Mouse (Mus musculus): ENCODE measurements at regions not wholly inside any gene's neighbourhood (a gene's known extent, or its start where the extent isn't known, plus 50 kb on each side); places are given as distances from the start of the nearest gene placed in this dataset. TPM values are rescaled to one million over a fixed set of nuclear protein-coding genes. Genes with fewer than 3 reads are reported as not detected.

DNA sequence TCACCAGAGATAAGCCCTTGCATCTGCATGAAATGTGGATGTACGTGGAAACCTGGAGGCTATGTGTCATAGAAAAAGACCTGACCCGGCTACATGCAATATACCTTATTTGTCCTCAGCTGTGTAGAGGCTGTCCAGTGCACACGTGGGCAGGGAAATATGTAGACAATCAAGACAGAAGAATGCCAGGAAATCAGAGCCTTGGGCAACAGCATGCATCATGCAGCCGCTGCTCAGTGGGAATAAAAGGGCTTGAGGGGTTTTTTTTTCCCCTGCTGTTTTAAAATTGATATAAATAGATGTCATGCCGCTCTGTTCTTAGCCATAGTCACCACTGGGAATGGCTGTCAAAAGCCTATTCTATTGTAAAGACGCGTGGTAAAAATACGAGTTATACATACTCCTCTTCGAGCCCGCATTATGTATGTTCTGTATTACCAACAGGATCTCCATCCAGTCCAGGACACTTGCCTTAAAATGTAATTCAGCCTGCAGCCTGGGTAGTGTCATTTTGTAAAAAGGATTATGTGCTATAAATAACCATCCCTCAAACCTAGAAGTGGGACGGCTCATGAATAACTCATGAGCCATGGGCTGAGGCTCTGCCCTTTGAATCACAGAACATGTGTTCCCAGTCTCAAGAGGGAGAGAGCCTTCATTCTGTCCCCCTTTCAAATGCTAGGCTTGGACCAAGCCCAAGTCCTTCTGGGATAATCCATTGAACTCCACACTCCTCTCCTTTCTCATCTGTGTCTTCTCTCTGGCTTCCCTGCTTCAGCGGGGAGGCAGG, 74.4 kb upstream of the Pitrm1 start:
- Histone ChIP-seq H3K9me3 (replicated peaks; ENCODE audit: control insufficient read depth, low read length) (no peaks in the 10 kb centered on the region), H3K9ac (ENCODE audit: low read length) (no peak overlapping the region), H3K4me2 (ENCODE audit: low read length) (no peak overlapping the region; the same call in 1 of the 2 replicates), H3K27ac (ENCODE audit: low read depth, low read length) (peak overlapping the region; percentile 59; the same call in 1 of the 2 replicates), H3K4me3 (ENCODE audit: low read depth, low read length) (no peak overlapping the region), H3K27me3 (replicated peaks; ENCODE audit: control insufficient read depth, insufficient read depth, low read length) (no peaks in the 10 kb centered on the region), H3K4me1 (ENCODE audit: control insufficient read depth, insufficient read depth, low read length) (peaks cover 29% of the 10 kb centered on the region), H3K36me3 (ENCODE audit: control insufficient read depth, insufficient read depth, low read length) (no peaks in the 10 kb centered on the region)
- peak; percentile 83 for DNase-seq (ENCODE audit: low spot score)
- WGBS = 38% methylated on average over 12 of the region's 12 CpGs
- ATAC-seq = peak; percentile 68

DNA sequence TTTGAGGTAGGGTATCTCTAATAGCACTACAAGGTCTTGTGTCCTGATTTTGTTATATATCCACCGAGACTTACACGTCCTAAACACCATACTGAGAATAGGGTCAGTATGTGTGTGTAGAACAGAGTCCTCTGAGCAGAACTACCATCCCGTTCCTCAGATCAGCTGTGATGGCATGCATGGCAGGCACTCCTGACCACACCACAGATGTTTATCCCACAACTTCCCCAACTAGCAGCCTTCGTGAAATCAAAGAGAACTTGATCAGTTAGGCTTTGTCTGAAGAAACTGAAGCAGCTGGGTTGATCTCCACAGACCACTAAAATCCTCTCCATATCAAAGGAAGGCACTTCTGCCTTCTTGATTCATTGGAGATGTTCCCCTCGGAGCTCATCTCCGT, 68.3 kb upstream of the Pitrm1 start:
- Histone ChIP-seq H3K4me2 (ENCODE audit: low read length) (no peak overlapping the region), H3K4me1 (ENCODE audit: control insufficient read depth, insufficient read depth, low read length) (no peaks in the 10 kb centered on the region), H3K9me3 (replicated peaks; ENCODE audit: control insufficient read depth, low read length) (no peaks in the 10 kb centered on the region), H3K36me3 (ENCODE audit: control insufficient read depth, insufficient read depth, low read length) (no peaks in the 10 kb centered on the region), H3K9ac (ENCODE audit: low read length) (no peak overlapping the region), H3K27ac (ENCODE audit: low read depth, low read length) (no peak overlapping the region), H3K4me3 (ENCODE audit: low read depth, low read length) (no peak overlapping the region), H3K27me3 (replicated peaks; ENCODE audit: control insufficient read depth, insufficient read depth, low read length) (no peaks in the 10 kb centered on the region)
- WGBS = 85% methylated on average over 6 of the region's 6 CpGs
- ATAC-seq (no peak), DNase-seq (ENCODE audit: low spot score) (no peak)

DNA sequence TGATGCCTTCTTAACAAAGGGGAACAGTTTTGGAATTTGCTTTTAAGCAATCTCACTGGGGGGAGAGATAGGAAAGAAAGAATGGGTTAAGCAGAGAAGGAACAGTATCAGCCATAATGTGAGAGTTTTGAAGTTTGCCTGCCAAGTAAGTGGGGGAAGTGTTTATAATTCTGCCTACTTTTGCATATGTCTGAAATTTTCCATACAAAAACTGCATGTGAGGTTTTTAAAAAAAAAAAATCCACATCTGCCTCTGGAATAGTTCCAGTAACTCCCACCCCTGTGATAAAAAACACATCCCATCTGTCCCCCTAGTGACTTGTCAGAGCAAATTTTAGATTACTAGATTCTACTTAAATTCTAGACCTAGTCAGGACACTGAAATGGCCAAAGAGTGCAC, 63.5 kb upstream of the Pitrm1 start:
- Histone ChIP-seq H3K27ac (ENCODE audit: low read depth, low read length) (no peak overlapping the region), H3K36me3 (ENCODE audit: control insufficient read depth, insufficient read depth, low read length) (no peaks in the 10 kb centered on the region), H3K9me3 (replicated peaks; ENCODE audit: control insufficient read depth, low read length) (no peaks in the 10 kb centered on the region), H3K4me3 (ENCODE audit: low read depth, low read length) (no peak overlapping the region), H3K9ac (ENCODE audit: low read length) (no peak overlapping the region), H3K27me3 (replicated peaks; ENCODE audit: control insufficient read depth, insufficient read depth, low read length) (no peaks in the 10 kb centered on the region), H3K4me2 (ENCODE audit: low read length) (no peak overlapping the region), H3K4me1 (ENCODE audit: control insufficient read depth, insufficient read depth, low read length) (no peaks in the 10 kb centered on the region)
- DNase-seq (ENCODE audit: low spot score) (peak; percentile 10), ATAC-seq (no peak)

DNA sequence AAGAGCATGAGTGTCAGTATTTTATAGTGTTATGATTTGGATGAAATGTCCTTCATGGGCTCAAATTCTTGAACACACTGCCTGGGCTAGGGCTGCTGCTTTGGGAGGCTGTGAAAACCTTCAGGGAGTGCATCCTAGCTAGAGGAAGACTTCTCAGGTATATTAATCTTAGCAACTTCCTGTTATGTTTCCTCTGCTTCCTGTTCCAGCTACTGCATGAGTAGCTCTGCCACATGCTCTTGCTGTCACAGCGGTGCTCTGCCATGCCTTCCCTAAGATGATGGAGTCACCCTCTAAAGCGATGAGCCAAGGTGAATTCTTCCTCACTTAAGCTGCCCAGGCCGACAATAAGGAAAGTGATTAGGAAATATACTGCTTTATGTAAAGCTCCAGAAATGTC, 60.1 kb upstream of the Pitrm1 start:
- Histone ChIP-seq H3K9ac (ENCODE audit: low read length) (no peak overlapping the region), H3K9me3 (replicated peaks; ENCODE audit: control insufficient read depth, low read length) (no peaks in the 10 kb centered on the region), H3K4me2 (ENCODE audit: low read length) (no peak overlapping the region), H3K27me3 (replicated peaks; ENCODE audit: control insufficient read depth, insufficient read depth, low read length) (no peaks in the 10 kb centered on the region), H3K4me1 (ENCODE audit: control insufficient read depth, insufficient read depth, low read length) (no peaks in the 10 kb centered on the region), H3K4me3 (ENCODE audit: low read depth, low read length) (no peak overlapping the region), H3K36me3 (ENCODE audit: control insufficient read depth, insufficient read depth, low read length) (no peaks in the 10 kb centered on the region), H3K27ac (ENCODE audit: low read depth, low read length) (no peak overlapping the region)
- ATAC-seq (no peak), DNase-seq (ENCODE audit: low spot score) (no peak)
- 89% methylated on average over 3 of the region's 3 CpGs for WGBS

DNA sequence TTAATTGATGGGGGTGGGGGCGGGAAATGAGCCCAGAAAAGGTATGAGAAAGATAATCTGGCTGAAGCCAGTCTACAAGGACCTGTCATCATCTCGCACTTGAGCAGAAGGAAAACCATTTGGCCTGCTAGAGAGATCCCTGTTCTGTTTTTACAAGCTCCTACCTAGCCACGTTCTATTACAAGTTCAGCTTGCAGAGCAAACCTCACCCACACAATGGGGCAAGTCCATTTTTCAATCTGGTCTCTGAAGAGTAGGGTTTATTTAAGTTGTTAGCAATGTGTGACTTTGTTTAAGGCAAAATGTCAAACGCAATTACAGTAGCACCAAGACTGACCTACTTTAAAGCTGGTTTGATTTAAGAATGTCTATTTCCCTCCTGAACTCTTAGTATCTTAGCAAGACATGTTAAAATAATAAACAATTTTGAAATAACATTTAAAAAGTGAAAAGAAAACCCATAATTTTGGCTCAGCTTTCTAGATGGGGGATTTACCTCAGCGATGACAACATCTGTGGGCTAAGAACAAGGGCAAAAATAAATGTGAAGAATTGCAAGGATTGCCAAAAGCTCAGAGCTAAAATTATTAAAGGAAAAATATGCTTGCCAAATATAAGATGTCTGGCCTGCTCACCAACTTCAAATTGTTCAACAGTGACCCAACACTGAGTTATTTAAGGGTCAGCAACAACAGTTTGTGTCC, 54.9 kb upstream of the Pitrm1 start:
- H3K9ac ChIP-seq (ENCODE audit: low read length) = no peak overlapping the region
- no peaks in the 10 kb centered on the region for H3K4me1 ChIP-seq (ENCODE audit: control insufficient read depth, insufficient read depth, low read length)
- H3K36me3 ChIP-seq (ENCODE audit: control insufficient read depth, insufficient read depth, low read length) = no peaks in the 10 kb centered on the region
- no peak overlapping the region for H3K27ac ChIP-seq (ENCODE audit: low read depth, low read length)
- H3K9me3 ChIP-seq (replicated peaks; ENCODE audit: control insufficient read depth, low read length) = no peaks in the 10 kb centered on the region
- WGBS = 91% methylated on average over 5 of the region's 5 CpGs
- H3K4me2 ChIP-seq (ENCODE audit: low read length) = no peak overlapping the region
- H3K27me3 ChIP-seq (replicated peaks; ENCODE audit: control insufficient read depth, insufficient read depth, low read length) = no peaks in the 10 kb centered on the region
- H3K4me3 ChIP-seq (ENCODE audit: low read depth, low read length) = no peak overlapping the region
- DNase-seq (ENCODE audit: low spot score) (no peak), ATAC-seq (no peak)

Small RNAs in the stretch of these regions (microRNA-seq; reads per million reads assigned to microRNA genes)
- gene Gm26259 = not detected
